In genomic region chr5:103780836-103781235, GRCm38 (mm10) we compare ENCODE assay signal across 8 mouse cellular contexts.
DNase-seq lines count a peak whose midpoint lies in the region; ATAC-seq and TF ChIP-seq lines count a peak whose summit lies in the region.

No protein-coding gene starts in this region.

- no peak overlapping the region for H3K4me2 ChIP-seq in heart, embryonic 16.5 days (ENCODE audit: low read depth, low read length)
- no peak overlapping the region for H3K4me2 ChIP-seq in heart, embryonic 12.5 days
- no peak overlapping the region for H3K4me2 ChIP-seq in neural tube, embryonic 15.5 days

- peaks cover 15% of the 10 kb centered on the region for H3K36me3 ChIP-seq in heart, embryonic 16.5 days (ENCODE audit: control insufficient read depth, insufficient read depth)
- peaks cover 20% of the 10 kb centered on the region for H3K36me3 ChIP-seq in heart, embryonic 12.5 days
- no peaks in the 10 kb centered on the region for H3K36me3 ChIP-seq in neural tube, embryonic 15.5 days

- ATAC-seq in heart, embryonic 16.5 days (replicated peaks; ENCODE audit: extremely low read depth, insufficient read depth, low FRiP score), result peak; percentile 12; the same call in 1 of the 2 replicates
- no peak for ATAC-seq in heart, embryonic 12.5 days (ENCODE audit: insufficient number of reproducible peaks, low FRiP score)
- ATAC-seq in megakaryocyte-erythroid progenitor cell, adult 5-6 weeks (replicated peaks; ENCODE audit: low FRiP score, low TSS enrichment, poor library complexity, severe bottlenecking), result 0 out of 2 replicates have a peak, but pooled peaks have one; percentile 27
- no peak for ATAC-seq in neural tube, embryonic 15.5 days (ENCODE audit: low FRiP score)

- WGBS in heart, embryonic 16.5 days, result 75% methylated on average over 6 of the region's 6 CpGs
- 85% methylated on average over 6 of the region's 6 CpGs for WGBS in heart, embryonic 12.5 days
- WGBS in lung, adult 2 months, result 76% methylated on average over 6 of the region's 6 CpGs
- 85% methylated on average over 6 of the region's 6 CpGs for WGBS in neural tube, embryonic 15.5 days

- H3K27ac ChIP-seq in heart, embryonic 16.5 days (ENCODE audit: low read length), result peak overlapping the region; percentile 56; the same call in 1 of the 2 replicates
- H3K27ac ChIP-seq in heart, embryonic 12.5 days (ENCODE audit: poor library complexity, severe bottlenecking), result no peak overlapping the region
- no peak overlapping the region for H3K27ac ChIP-seq in neural tube, embryonic 15.5 days (replicated peaks)

- peaks cover 40% of the 10 kb centered on the region for H3K4me1 ChIP-seq in heart, embryonic 16.5 days (ENCODE audit: control insufficient read depth, insufficient read depth, low read length)
- peaks cover 39% of the 10 kb centered on the region for H3K4me1 ChIP-seq in heart, embryonic 12.5 days (replicated peaks)
- H3K4me1 ChIP-seq in lung, adult 2 months (ENCODE audit: control insufficient read depth, insufficient read depth, low read length), result peaks cover 12% of the 10 kb centered on the region
- peaks cover 31% of the 10 kb centered on the region for H3K4me1 ChIP-seq in neural tube, embryonic 15.5 days

- H3K4me3 ChIP-seq in heart, embryonic 16.5 days (ENCODE audit: low read length), result no peak overlapping the region
- no peak overlapping the region for H3K4me3 ChIP-seq in heart, embryonic 12.5 days
- no peak overlapping the region for H3K4me3 ChIP-seq in lung, adult 2 months (replicated peaks; ENCODE audit: extremely low read depth, low read depth, low read length)
- H3K4me3 ChIP-seq in neural tube, embryonic 15.5 days (replicated peaks), result no peak overlapping the region

- no peaks in the 10 kb centered on the region for H3K27me3 ChIP-seq in heart, embryonic 16.5 days (ENCODE audit: control insufficient read depth, insufficient read depth, low read length)
- H3K27me3 ChIP-seq in heart, embryonic 12.5 days (replicated peaks), result no peaks in the 10 kb centered on the region; the same call in 1 of the 2 replicates
- H3K27me3 ChIP-seq in neural tube, embryonic 15.5 days (replicated peaks), result no peaks in the 10 kb centered on the region

- peak; percentile 64 for DNase-seq in lung, postnatal 10 days
- DNase-seq in lung, adult 2 months, result no peak
- peak; percentile 56 for DNase-seq in cerebellum, adult 9-11 months
- no peak for DNase-seq in urinary bladder, postnatal 10 days (ENCODE audit: low spot score)

- TF ChIP-seq CTCF in lung, adult 2 months (IDR thresholded peaks at IDR 0.05; ENCODE audit: insufficient read depth, low read length), result no peak

- no peak overlapping the region for H3K9ac ChIP-seq in heart, embryonic 16.5 days (ENCODE audit: low read length)
- H3K9ac ChIP-seq in heart, embryonic 12.5 days, result no peak overlapping the region
- H3K9ac ChIP-seq in neural tube, embryonic 15.5 days (replicated peaks), result no peak overlapping the region

- TF ChIP-seq POLR2A in lung, adult 2 months (IDR thresholded peaks at IDR 0.05; ENCODE audit: borderline replicate concordance, extremely low read depth, low read depth, low read length), result no peak

- no peaks in the 10 kb centered on the region for H3K9me3 ChIP-seq in heart, embryonic 16.5 days (replicated peaks; ENCODE audit: control insufficient read depth, low read length)
- no peaks in the 10 kb centered on the region for H3K9me3 ChIP-seq in heart, embryonic 12.5 days (replicated peaks)
- no peaks in the 10 kb centered on the region for H3K9me3 ChIP-seq in neural tube, embryonic 15.5 days (replicated peaks)

Comparison
In these comparisons a context has a peak if more than half of its experiments do, and no peak if none do; other contexts are left out.
1. ATAC-seq: peak in heart, embryonic 16.5 days (single experiment) and megakaryocyte-erythroid progenitor cell, adult 5-6 weeks (single experiment); none in heart, embryonic 12.5 days (single experiment) and neural tube, embryonic 15.5 days (single experiment).
2. DNase-seq: peak in lung, postnatal 10 days (single experiment) and cerebellum, adult 9-11 months (single experiment); none in lung, adult 2 months (single experiment) and urinary bladder, postnatal 10 days (single experiment).